Mouse (Mus musculus) heart, adult 2 months (tissue): ENCODE data around the gene Nipa2.

ENCODE experiments used
- EP300 ChIP-seq: fragments of 200-500 bp; IDR thresholded peaks from 2 replicates; pipeline ENCODE4 v1.6.1; 2011; ENCODE audit warnings: low read depth, low read length, control low read depth; ENCODE audit not compliant: insufficient read depth
- POLR2A ChIP-seq: fragments of 200-500 bp; IDR thresholded peaks from 2 replicates; pipeline ENCODE4 v1.6.1; 2011; ENCODE audit warnings: mild to moderate bottlenecking, low read depth, low read length, control low read depth; ENCODE audit not compliant: insufficient read depth

GRCm38 (mm10) chr7:55891797-55892196 lies 70.5 kb downstream of the Nipa2 start:
- TF ChIP-seq POLR2A = no peak
- TF ChIP-seq EP300 = no peak
